Mouse (Mus musculus): ENCODE results near the gene Mrnip.

DNA sequence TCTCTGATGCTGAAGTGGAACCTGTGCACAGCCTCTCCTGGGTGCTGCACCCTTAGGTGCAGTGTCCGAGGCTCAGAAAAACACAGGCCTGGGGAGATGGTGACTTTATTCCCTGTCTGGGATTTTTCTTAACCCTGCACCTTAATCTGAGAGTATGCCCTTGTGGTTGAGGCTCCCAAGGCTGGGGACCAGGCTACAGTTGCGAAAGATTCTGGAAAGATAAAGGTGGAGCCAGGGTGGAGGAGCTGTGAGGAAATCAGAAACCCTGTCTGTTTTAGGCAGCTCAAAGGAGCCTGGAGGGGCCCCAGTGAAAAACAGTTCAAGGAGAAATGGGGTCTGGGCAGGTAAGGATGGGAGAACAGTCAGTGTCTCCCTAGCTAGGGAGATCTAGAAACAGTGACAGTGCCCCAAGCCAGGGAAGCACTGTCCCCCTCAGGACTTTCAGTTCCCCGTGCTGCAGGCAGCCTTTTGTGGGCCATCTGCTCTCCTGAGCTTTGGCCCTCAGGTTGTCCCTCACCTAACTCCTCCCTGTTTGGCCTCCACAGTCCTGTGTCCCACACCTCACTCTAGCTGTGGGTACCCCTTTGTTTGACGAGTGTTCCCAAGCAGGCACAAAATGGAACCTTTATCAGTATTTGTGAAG, 42.6 kb downstream of the Mrnip start:
- TF ChIP-seq POLR2A (IDR thresholded peaks at IDR 0.05; ENCODE audit: low read depth, low read length) (no peak), CTCF (IDR thresholded peaks at IDR 0.05; ENCODE audit: extremely low read depth, insufficient read length, insufficient replicate concordance, low read depth, low read length) (no peak)
